ENCODE assay signal across 16 mouse cellular contexts in genomic region chr11:120518558-120518957, GRCm38 (mm10). TPM values are rescaled to one million over a fixed set of nuclear protein-coding genes. Genes with fewer than 3 reads are reported as not detected.
DNase-seq lines count a peak whose midpoint lies in the region; ATAC-seq and TF ChIP-seq lines count a peak whose summit lies in the region.
"Had no signal": no experiment of that assay in that cellular context is flagged by ENCODE, and none has a peak within 500 bp of the region (broad histone marks: within the 10 kb centered on the region; RNA-seq: fewer than 3 reads in every experiment).

No protein-coding gene starts in this region.

- TF ChIP-seq CTCF in heart, postnatal 0 days (IDR thresholded peaks at IDR 0.05; ENCODE audit: low read depth): no peak

- H3K9me3 ChIP-seq in heart, postnatal 0 days (replicated peaks; ENCODE audit: control insufficient read depth, low read length): no peaks in the 10 kb centered on the region
- no peaks in the 10 kb centered on the region for H3K9me3 ChIP-seq in heart, embryonic 12.5 days (replicated peaks)
- H3K9me3 ChIP-seq in intestine, embryonic 16.5 days (ENCODE audit: control insufficient read depth, low read length): no peaks in the 10 kb centered on the region
- H3K9me3 ChIP-seq: limb, embryonic 12.5 days; neural tube, embryonic 15.5 days had no signal

- H3K4me1 ChIP-seq in heart, postnatal 0 days (ENCODE audit: control insufficient read depth, insufficient read depth): peaks cover 15% of the 10 kb centered on the region
- H3K4me1 ChIP-seq in heart, embryonic 12.5 days (replicated peaks): peaks cover 30% of the 10 kb centered on the region
- peaks cover 11% of the 10 kb centered on the region for H3K4me1 ChIP-seq in intestine, embryonic 16.5 days (ENCODE audit: control insufficient read depth, insufficient read depth, low read length)

- H3K4me2 ChIP-seq in heart, postnatal 0 days (ENCODE audit: low read depth, low read length): peak overlapping the region; percentile 13; the same call in 1 of the 2 replicates
- no peak overlapping the region for H3K4me2 ChIP-seq in heart, embryonic 12.5 days
- peak overlapping the region; percentile 31 for H3K4me2 ChIP-seq in intestine, embryonic 16.5 days (ENCODE audit: low read depth, low read length)
- H3K4me2 ChIP-seq: limb, embryonic 12.5 days; neural tube, embryonic 15.5 days had no signal

- no peaks in the 10 kb centered on the region for H3K27me3 ChIP-seq in heart, postnatal 0 days (ENCODE audit: control insufficient read depth, insufficient read depth, low read length)
- no peaks in the 10 kb centered on the region for H3K27me3 ChIP-seq in heart, embryonic 12.5 days (replicated peaks)
- no peaks in the 10 kb centered on the region for H3K27me3 ChIP-seq in intestine, embryonic 16.5 days (replicated peaks; ENCODE audit: control insufficient read depth, insufficient read depth, low read length)
- H3K27me3 ChIP-seq: limb, embryonic 12.5 days; neural tube, embryonic 15.5 days had no signal

- WGBS in heart, postnatal 0 days: 52% methylated on average over 6 of the region's 6 CpGs
- 64% methylated on average over 6 of the region's 6 CpGs for WGBS in heart, embryonic 12.5 days
- 44% methylated on average over 6 of the region's 6 CpGs for WGBS in intestine, embryonic 16.5 days

- no peak for DNase-seq in heart, postnatal 0 days (ENCODE audit: low spot score)
- peak; percentile 37 for DNase-seq in NIH3T3 (ENCODE audit: low read depth)
- DNase-seq in right cerebral cortex, postnatal 25 days: no peak
- DNase-seq in cerebellum, postnatal 4 days (ENCODE audit: low spot score in 2 of 2): no peak
- DNase-seq in ovary, postnatal 36 days (ENCODE audit: low spot score): no peak
- DNase-seq: cerebellum, postnatal 10 days; kidney, adult 18-20 months had no signal

- ATAC-seq in heart, postnatal 0 days (ENCODE audit: insufficient read depth, low read depth): no peak
- ATAC-seq in heart, embryonic 12.5 days (ENCODE audit: insufficient number of reproducible peaks, low FRiP score): no peak; the same call in 1 of the 2 replicates
- ATAC-seq in intestine, embryonic 16.5 days: peak; percentile 89
- ATAC-seq in megakaryocyte progenitor cell, adult 5-6 weeks (replicated peaks; ENCODE audit: poor library complexity): peak; percentile 41
- ATAC-seq: midbrain, embryonic 16.5 days had no signal

- no peak for TF ChIP-seq EP300 in heart, postnatal 0 days (IDR thresholded peaks at IDR 0.05; ENCODE audit: low read depth)

- peak overlapping the region; percentile 63 for H3K27ac ChIP-seq in heart, postnatal 0 days (ENCODE audit: low read depth)
- no peak overlapping the region for H3K27ac ChIP-seq in heart, embryonic 12.5 days (ENCODE audit: poor library complexity, severe bottlenecking)
- peak overlapping the region; percentile 93 for H3K27ac ChIP-seq in intestine, embryonic 16.5 days (ENCODE audit: low read length)
- H3K27ac ChIP-seq: limb, embryonic 12.5 days; neural tube, embryonic 15.5 days had no signal

- no peak overlapping the region for H3K4me3 ChIP-seq in heart, postnatal 0 days (ENCODE audit: low read depth, low read length)
- H3K4me3 ChIP-seq in heart, embryonic 12.5 days: no peak overlapping the region
- H3K4me3 ChIP-seq in intestine, embryonic 16.5 days (ENCODE audit: low read length): peak overlapping the region; percentile 21; the same call in 1 of the 2 replicates
- H3K4me3 ChIP-seq: limb, embryonic 12.5 days; neural tube, embryonic 15.5 days had no signal

- H3K36me3 ChIP-seq in heart, postnatal 0 days (replicated peaks; ENCODE audit: control insufficient read depth, insufficient read depth, low read length): no peaks in the 10 kb centered on the region
- H3K36me3 ChIP-seq in heart, embryonic 12.5 days: no peaks in the 10 kb centered on the region
- no peaks in the 10 kb centered on the region for H3K36me3 ChIP-seq in intestine, embryonic 16.5 days (ENCODE audit: control insufficient read depth, insufficient read depth, low read length)
- H3K36me3 ChIP-seq: limb, embryonic 12.5 days; neural tube, embryonic 15.5 days had no signal

- H3K9ac ChIP-seq in heart, postnatal 0 days (replicated peaks; ENCODE audit: low read depth, low read length): no peak overlapping the region
- H3K9ac ChIP-seq in heart, embryonic 12.5 days: no peak overlapping the region
- H3K9ac ChIP-seq in intestine, embryonic 16.5 days (ENCODE audit: low read depth, low read length): peak overlapping the region; percentile 57; the same call in 1 of the 2 replicates
- H3K9ac ChIP-seq: limb, embryonic 12.5 days; neural tube, embryonic 15.5 days had no signal

RNA-seq across cellular contexts. Expression of gene Gcgr, which starts 11.9 kb away (rescaled TPM):
- 0.23 and 1.9 TPM in 2 replicates for total RNA-seq in heart, postnatal 0 days (2014; rRNA removed; ENCODE audit: low replicate concordance)
- 0.81 and 1.3 TPM in 2 replicates for polyA plus RNA-seq in heart, postnatal 0 days (2015; fragmentation: Nextera tagmentation; extraction: Ambion mirVana)
- 1.2 and 1.4 TPM in 2 replicates for polyA plus RNA-seq in heart, embryonic 12.5 days (2016; fragmentation: Nextera tagmentation; extraction: Ambion mirVana)
- polyA plus RNA-seq in intestine, embryonic 16.5 days (2015; fragmentation: Nextera tagmentation; extraction: Ambion mirVana): 0.76 TPM in 2 replicates
- not detected in 2 replicates for total RNA-seq in megakaryocyte progenitor cell, adult 5-6 weeks (2015)
- not detected in 2 replicates for total RNA-seq in megakaryocyte progenitor cell, adult 5-6 weeks (2017)

RNA-seq across cellular contexts. Expression of gene Slc25a10, which starts 26.9 kb away (rescaled TPM):
- total RNA-seq in heart, postnatal 0 days (2014; rRNA removed; ENCODE audit: low replicate concordance): 66.8 and 74.3 TPM in 2 replicates
- 30.3 and 33.8 TPM in 2 replicates for polyA plus RNA-seq in heart, postnatal 0 days (2015; fragmentation: Nextera tagmentation; extraction: Ambion mirVana)
- polyA plus RNA-seq in heart, embryonic 12.5 days (2016; fragmentation: Nextera tagmentation; extraction: Ambion mirVana): 44.2 and 46.2 TPM in 2 replicates
- polyA plus RNA-seq in intestine, embryonic 16.5 days (2015; fragmentation: Nextera tagmentation; extraction: Ambion mirVana): 104 and 108 TPM in 2 replicates
- total RNA-seq in megakaryocyte progenitor cell, adult 5-6 weeks (2015): 11.9 and 14.4 TPM in 2 replicates
- total RNA-seq in megakaryocyte progenitor cell, adult 5-6 weeks (2017): 16.2 and 19.7 TPM in 2 replicates

RNA-seq across cellular contexts. Expression of gene Mcrip1, which starts 31.0 kb away (rescaled TPM):
- 66.9 and 93.5 TPM in 2 replicates for total RNA-seq in heart, postnatal 0 days (2014; rRNA removed; ENCODE audit: low replicate concordance)
- polyA plus RNA-seq in heart, postnatal 0 days (2015; fragmentation: Nextera tagmentation; extraction: Ambion mirVana): 136 and 138 TPM in 2 replicates
- 126 and 130 TPM in 2 replicates for polyA plus RNA-seq in heart, embryonic 12.5 days (2016; fragmentation: Nextera tagmentation; extraction: Ambion mirVana)
- polyA plus RNA-seq in intestine, embryonic 16.5 days (2015; fragmentation: Nextera tagmentation; extraction: Ambion mirVana): 119 and 129 TPM in 2 replicates
- 71.6 and 75.3 TPM in 2 replicates for total RNA-seq in megakaryocyte progenitor cell, adult 5-6 weeks (2015)
- total RNA-seq in megakaryocyte progenitor cell, adult 5-6 weeks (2017): 24.2 and 25.8 TPM in 2 replicates

RNA-seq across cellular contexts. Expression of gene Ppp1r27, which starts 32.4 kb away (rescaled TPM):
- total RNA-seq in heart, postnatal 0 days (2014; rRNA removed; ENCODE audit: low replicate concordance): not detected in 2 replicates
- polyA plus RNA-seq in heart, postnatal 0 days (2015; fragmentation: Nextera tagmentation; extraction: Ambion mirVana): 0.20 TPM in 1 of 2 replicates, not detected in the other
- polyA plus RNA-seq in heart, embryonic 12.5 days (2016; fragmentation: Nextera tagmentation; extraction: Ambion mirVana): not detected in 2 replicates
- polyA plus RNA-seq in intestine, embryonic 16.5 days (2015; fragmentation: Nextera tagmentation; extraction: Ambion mirVana): 0.37 TPM in 1 of 2 replicates, not detected in the other
- total RNA-seq in megakaryocyte progenitor cell, adult 5-6 weeks (2015): not detected in 2 replicates
- 1.3 TPM in 1 of 2 replicates, not detected in the other for total RNA-seq in megakaryocyte progenitor cell, adult 5-6 weeks (2017)
- total RNA-seq: layer of hippocampus, adult 8-10 months had no signal
- polyA plus RNA-seq: frontal cortex, adult 2 months; heart, embryonic 14.5 days; limb, embryonic 12.5 days; midbrain, embryonic 16.5 days had no signal

RNA-seq across cellular contexts. Expression of gene Mrpl12, which starts 34.1 kb away (rescaled TPM):
- 119 and 161 TPM in 2 replicates for total RNA-seq in heart, postnatal 0 days (2014; rRNA removed; ENCODE audit: low replicate concordance)
- polyA plus RNA-seq in heart, postnatal 0 days (2015; fragmentation: Nextera tagmentation; extraction: Ambion mirVana): 308 and 315 TPM in 2 replicates
- 208 and 219 TPM in 2 replicates for polyA plus RNA-seq in heart, embryonic 12.5 days (2016; fragmentation: Nextera tagmentation; extraction: Ambion mirVana)
- 228 and 239 TPM in 2 replicates for polyA plus RNA-seq in intestine, embryonic 16.5 days (2015; fragmentation: Nextera tagmentation; extraction: Ambion mirVana)
- total RNA-seq in megakaryocyte progenitor cell, adult 5-6 weeks (2015): 107 and 121 TPM in 2 replicates
- 136 and 142 TPM in 2 replicates for total RNA-seq in megakaryocyte progenitor cell, adult 5-6 weeks (2017)

Comparison
In these comparisons a context has a peak if more than half of its experiments do, and no peak if none do; other contexts are left out.
1. ATAC-seq: peak in intestine, embryonic 16.5 days (single experiment) and megakaryocyte progenitor cell, adult 5-6 weeks (single experiment); none in heart, postnatal 0 days (single experiment) and heart, embryonic 12.5 days (single experiment).